Mouse (Mus musculus) limb, embryonic 11.5 days (tissue): ENCODE measurements at regions not wholly inside any gene's neighbourhood (a gene's known extent, or its start where the extent isn't known, plus 50 kb on each side); places are given as distances from the start of the nearest gene placed in this dataset.
A peak's percentile ranks its signal among the peaks of the same experiment; 100 is the strongest.

Source experiments
- ATAC-seq: fragments of 200-750 bp; cut with Nextera tagmentation; 2 replicates; pipeline ENCODE4 v1.8.0; 2017; ENCODE audit warnings: low read depth; ENCODE audit not compliant: insufficient number of reproducible peaks, low FRiP score, low TSS enrichment
- DNase-seq: peaks from one replicate; pipeline ENCODE4 v3.0.0-alpha.2; 2015; ENCODE audit warnings: low spot score
- H3K27ac ChIP-seq: fragments of 300-500 bp; sonication (generic); replicated peaks from 2 replicates; pipeline ENCODE4 v1.5.1; 2014; ENCODE audit warnings: low read depth, mild to moderate bottlenecking, low read length
- H3K27me3 ChIP-seq: fragments of 300-500 bp; sonication (generic); 2 replicates; pipeline ENCODE4 v1.6.1; 2014; ENCODE audit warnings: mild to moderate bottlenecking, low read length, mixed read lengths; ENCODE audit not compliant: control insufficient read depth, insufficient read depth
- H3K36me3 ChIP-seq: fragments of 300-500 bp; sonication (generic); 2 replicates; pipeline ENCODE4 v1.6.1; 2014; ENCODE audit warnings: mild to moderate bottlenecking, low read length, moderate library complexity, mixed read lengths; ENCODE audit not compliant: control insufficient read depth, insufficient read depth
- H3K4me1 ChIP-seq: fragments of 300-500 bp; sonication (generic); 2 replicates; pipeline ENCODE4 v1.6.1; 2014; ENCODE audit warnings: low read length, mixed read lengths; ENCODE audit not compliant: control insufficient read depth, insufficient read depth
- H3K4me2 ChIP-seq: fragments of 300-500 bp; sonication (generic); 2 replicates; pipeline ENCODE4 v1.6.1; 2014; ENCODE audit warnings: low read depth, mild to moderate bottlenecking, moderate library complexity; ENCODE audit not compliant: severe bottlenecking
- H3K4me3 ChIP-seq: fragments of 300-500 bp; sonication (generic); 2 replicates; pipeline ENCODE4 v1.5.1; 2014; ENCODE audit warnings: low read depth, low read length
- H3K9ac ChIP-seq: fragments of 300-500 bp; sonication (generic); 2 replicates; pipeline ENCODE4 v1.6.1; 2014; ENCODE audit warnings: mild to moderate bottlenecking, low read length
- H3K9me3 ChIP-seq: fragments of 300-500 bp; sonication (generic); 2 replicates; pipeline ENCODE4 v1.6.1; 2016; ENCODE audit warnings: low read length; ENCODE audit not compliant: control insufficient read depth
- WGBS: fragments of 180-500 bp; shearing (Covaris S2); extraction: QIAGEN DNeasy Blood & Tissue Kit; methylation state at CpG from one replicate; pipeline ENCODE4 v1.1.7; 2014; 5-methylcytosine and 5-hydroxymethylcytosine counted together

GRCm38 (mm10) chr3:35097766-35098165, 447.6 kb downstream of the Sox2 start:
- no peaks in the 10 kb centered on the region for H3K4me1 ChIP-seq
- DNase-seq (no peak), ATAC-seq (no peak)
- no peak overlapping the region for H3K9ac ChIP-seq
- 85% methylated on average over 6 of the region's 6 CpGs for WGBS
- no peaks in the 10 kb centered on the region for H3K27me3 ChIP-seq
- no peaks in the 10 kb centered on the region for H3K36me3 ChIP-seq
- no peak overlapping the region for H3K4me3 ChIP-seq
- no peak overlapping the region for H3K4me2 ChIP-seq
- no peaks in the 10 kb centered on the region for H3K9me3 ChIP-seq
- no peak overlapping the region for H3K27ac ChIP-seq

GRCm38 (mm10) chr3:35099226-35099625, 449.0 kb downstream of the Sox2 start:
- Histone ChIP-seq H3K27me3 (no peaks in the 10 kb centered on the region), H3K27ac (no peak overlapping the region), H3K4me1 (no peaks in the 10 kb centered on the region), H3K9me3 (no peaks in the 10 kb centered on the region), H3K9ac (no peak overlapping the region), H3K36me3 (no peaks in the 10 kb centered on the region), H3K4me2 (no peak overlapping the region), H3K4me3 (no peak overlapping the region)
- DNase-seq (no peak), ATAC-seq (no peak)
- WGBS, result 75% methylated on average over 3 of the region's 3 CpGs

- Histone ChIP-seq H3K36me3 (no peaks in the 10 kb centered on the region), H3K4me1 (no peaks in the 10 kb centered on the region), H3K4me2 (no peak overlapping the region), H3K4me3 (no peak overlapping the region), H3K27me3 (no peaks in the 10 kb centered on the region), H3K27ac (no peak overlapping the region), H3K9ac (no peak overlapping the region), H3K9me3 (no peaks in the 10 kb centered on the region)
- DNase-seq, result no peak
- no peak for ATAC-seq
- WGBS, result 85% methylated on average over 10 of the region's 10 CpGs
Observed at GRCm38 (mm10) chr3:35099876-35100420, 449.7 kb downstream of the Sox2 start.

GRCm38 (mm10) chr3:35101286-35101685, 451.1 kb downstream of the Sox2 start:
- no peaks in the 10 kb centered on the region for H3K36me3 ChIP-seq
- DNase-seq (no peak), ATAC-seq (no peak)
- no peak overlapping the region for H3K27ac ChIP-seq
- H3K4me2 ChIP-seq, result no peak overlapping the region
- 79% methylated on average over 8 of the region's 8 CpGs for WGBS
- H3K4me1 ChIP-seq, result no peaks in the 10 kb centered on the region
- no peaks in the 10 kb centered on the region for H3K9me3 ChIP-seq
- no peak overlapping the region for H3K4me3 ChIP-seq
- H3K27me3 ChIP-seq, result no peaks in the 10 kb centered on the region
- no peak overlapping the region for H3K9ac ChIP-seq

GRCm38 (mm10) chr3:35101951-35102350, 451.7 kb downstream of the Sox2 start:
- Histone ChIP-seq H3K27me3 (no peaks in the 10 kb centered on the region), H3K9ac (no peak overlapping the region), H3K4me3 (no peak overlapping the region), H3K4me1 (no peaks in the 10 kb centered on the region), H3K9me3 (no peaks in the 10 kb centered on the region), H3K27ac (no peak overlapping the region), H3K36me3 (no peaks in the 10 kb centered on the region), H3K4me2 (no peak overlapping the region)
- DNase-seq, result no peak
- 79% methylated on average over 5 of the region's 5 CpGs for WGBS
- ATAC-seq, result no peak

- Histone ChIP-seq H3K9ac (no peak overlapping the region; the same call in 1 of the 2 replicates), H3K4me3 (no peak overlapping the region), H3K36me3 (no peaks in the 10 kb centered on the region), H3K9me3 (no peaks in the 10 kb centered on the region), H3K4me1 (no peaks in the 10 kb centered on the region), H3K4me2 (no peak overlapping the region), H3K27ac (no peak overlapping the region), H3K27me3 (no peaks in the 10 kb centered on the region)
- WGBS, result 55% methylated on average over 13 of the region's 13 CpGs
- ATAC-seq, result no peak
- DNase-seq, result peak; percentile 77
Observed at GRCm38 (mm10) chr3:35102715-35103591, 452.7 kb downstream of the Sox2 start.

GRCm38 (mm10) chr3:35104884-35105283, 454.7 kb downstream of the Sox2 start:
- 64% methylated on average over 11 of the region's 11 CpGs for WGBS
- H3K9ac ChIP-seq, result no peak overlapping the region
- no peak for ATAC-seq

GRCm38 (mm10) chr3:35106097-35106496, 455.9 kb downstream of the Sox2 start:
- ATAC-seq (no peak), DNase-seq (no peak)
- Histone ChIP-seq H3K4me1 (no peaks in the 10 kb centered on the region), H3K9me3 (no peaks in the 10 kb centered on the region), H3K9ac (no peak overlapping the region), H3K4me3 (no peak overlapping the region), H3K27ac (no peak overlapping the region), H3K36me3 (no peaks in the 10 kb centered on the region), H3K4me2 (no peak overlapping the region), H3K27me3 (no peaks in the 10 kb centered on the region)
- 85% methylated on average over 7 of the region's 7 CpGs for WGBS

More at GRCm38 (mm10) chr3:35104884-35105283, 454.7 kb downstream of the Sox2 start:
- H3K4me1 ChIP-seq, result no peaks in the 10 kb centered on the region
- H3K4me3 ChIP-seq, result no peak overlapping the region
- H3K4me2 ChIP-seq, result no peak overlapping the region
- DNase-seq, result no peak
- no peaks in the 10 kb centered on the region for H3K36me3 ChIP-seq
- no peaks in the 10 kb centered on the region for H3K27me3 ChIP-seq
- no peak overlapping the region for H3K27ac ChIP-seq
- no peaks in the 10 kb centered on the region for H3K9me3 ChIP-seq
